Mouse (Mus musculus) brain, embryonic 14.5 days (tissue): ENCODE data around the gene Jazf1.

Experiments
- CTCF ChIP-seq: fragments of 200-500 bp; IDR thresholded peaks from 2 replicates; pipeline ENCODE4 v1.5.1; 2012; ENCODE audit warnings: inconsistent platforms, mild to moderate bottlenecking, moderate library complexity, borderline replicate concordance; ENCODE audit not compliant: insufficient read depth, insufficient read length; ENCODE audit errors: extremely low read depth
- POLR2A ChIP-seq: fragments of 200-500 bp; IDR thresholded peaks from 2 replicates; pipeline ENCODE4 v1.6.1; 2012; ENCODE audit warnings: mild to moderate bottlenecking, inconsistent platforms, borderline replicate concordance; ENCODE audit not compliant: poor library complexity, insufficient read depth, insufficient read length, severe bottlenecking; ENCODE audit errors: extremely low read depth

DNA sequence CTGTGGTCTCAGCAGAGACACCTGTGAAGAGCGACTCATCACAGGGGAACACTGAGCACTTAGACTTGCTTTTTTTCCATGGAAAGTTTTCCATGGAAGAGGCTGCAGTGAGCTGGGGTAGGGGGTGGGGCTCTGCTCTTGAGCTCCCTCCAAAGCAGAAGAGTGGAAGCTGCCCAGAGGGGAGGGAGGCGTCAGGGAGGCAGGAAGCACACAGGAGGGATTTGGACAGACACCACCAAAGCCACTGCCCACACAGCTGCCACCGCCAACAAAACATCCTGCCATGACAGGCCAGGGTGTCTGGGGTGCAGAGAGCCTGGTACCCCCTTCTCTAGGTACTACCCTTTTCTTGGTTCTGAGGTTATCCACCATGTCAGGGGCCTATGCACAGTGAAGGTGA is 293.1 kb downstream of the Jazf1 start:
- TF ChIP-seq CTCF (no peak), POLR2A (no peak)
